ENCODE assay signal across 15 mouse cellular contexts in genomic region chr6:36523599-36523998, GRCm38 (mm10).
"Had no signal": no experiment of that assay in that cellular context is flagged by ENCODE, and none has a peak within 500 bp of the region (broad histone marks: within the 10 kb centered on the region; RNA-seq: fewer than 3 reads in every experiment).

No protein-coding gene starts in this region.

- H3K4me3 ChIP-seq: neural tube, embryonic 15.5 days; stomach, embryonic 15.5 days had no signal

- H3K9ac ChIP-seq: neural tube, embryonic 15.5 days; stomach, embryonic 15.5 days had no signal

- H3K27ac ChIP-seq: neural tube, embryonic 15.5 days; stomach, embryonic 15.5 days; stomach, postnatal 0 days had no signal

- H3K9me3 ChIP-seq: neural tube, embryonic 15.5 days; stomach, embryonic 15.5 days had no signal

- DNase-seq: retina, postnatal 1 day; right cerebral cortex, adult 18-20 months; right cerebral cortex, postnatal 14 days; right cerebral cortex, postnatal 25 days; right cerebral cortex, postnatal 4 days; spleen, adult 18-20 months; thymus, adult 18-20 months; thymus, adult 2 months; thymus, postnatal 14 days; thymus, postnatal 25 days; thymus, postnatal 36 days; thymus, postnatal 4 days had no signal

- H3K27me3 ChIP-seq: neural tube, embryonic 15.5 days; stomach, embryonic 15.5 days had no signal

- H3K4me2 ChIP-seq: neural tube, embryonic 15.5 days; stomach, embryonic 15.5 days had no signal

- H3K36me3 ChIP-seq: stomach, embryonic 15.5 days had no signal

- H3K4me1 ChIP-seq: neural tube, embryonic 15.5 days; stomach, embryonic 15.5 days had no signal
